ENCODE assay signal across 9 mouse cellular contexts in the genomic region with DNA sequence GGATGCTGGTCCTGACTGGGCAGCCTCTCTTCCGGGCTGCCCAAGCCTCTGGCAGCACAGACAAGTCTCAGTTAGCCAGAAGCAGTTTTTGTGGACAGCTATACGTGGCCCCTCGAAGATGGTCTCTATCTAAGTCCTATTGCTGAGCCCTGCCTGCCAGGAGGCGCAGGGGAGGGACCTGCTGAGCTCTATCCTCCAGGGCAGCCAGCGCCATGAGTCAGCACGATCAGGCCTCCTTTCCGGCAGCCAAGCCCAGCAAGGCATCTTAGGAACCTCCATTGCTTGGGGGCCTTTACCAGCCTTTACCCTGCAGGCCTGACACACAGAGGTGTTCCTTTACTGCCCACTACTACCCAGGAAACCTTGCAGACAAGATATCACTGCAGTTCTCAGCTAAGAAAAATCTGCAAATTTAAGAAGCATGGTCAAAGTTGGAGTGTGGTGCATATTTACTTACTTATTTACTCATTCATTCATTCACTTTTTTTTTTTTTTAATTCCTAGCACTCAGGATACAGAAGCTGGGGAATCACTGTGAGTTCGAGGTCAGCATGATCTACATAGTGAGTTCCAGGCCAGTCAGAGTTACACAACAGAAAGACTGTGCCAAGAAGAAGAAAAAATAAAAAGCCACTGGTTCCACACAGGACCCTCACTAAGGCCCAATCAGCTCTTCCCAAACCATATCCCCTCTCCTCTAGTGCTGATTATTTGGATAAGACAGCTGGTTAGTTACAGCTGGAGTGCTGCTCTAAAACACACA. TPM values are rescaled to one million over a fixed set of nuclear protein-coding genes. Genes with fewer than 3 reads are reported as not detected.
A peak's percentile ranks its signal among the peaks of the same experiment; 100 is the strongest.
DNase-seq lines count a peak whose midpoint lies in the region; ATAC-seq and TF ChIP-seq lines count a peak whose summit lies in the region.
"Had no signal": no experiment of that assay in that cellular context is flagged by ENCODE, and none has a peak within 500 bp of the region (broad histone marks: within the 10 kb centered on the region; RNA-seq: fewer than 3 reads in every experiment).

No protein-coding gene starts in this region.

- no peak for TF ChIP-seq CTCF in intestine, postnatal 0 days (IDR thresholded peaks at IDR 0.05; ENCODE audit: low read depth)
- no peak for TF ChIP-seq CTCF in heart, adult 2 months (IDR thresholded peaks at IDR 0.05)

- TF ChIP-seq POLR2A in heart, adult 2 months (IDR thresholded peaks at IDR 0.05; ENCODE audit: insufficient read depth, low read depth, low read length): no peak

- no peak overlapping the region for H3K4me3 ChIP-seq in intestine, embryonic 15.5 days (replicated peaks)
- no peak overlapping the region for H3K4me3 ChIP-seq in intestine, postnatal 0 days (ENCODE audit: low read depth, low read length)
- H3K4me3 ChIP-seq in heart, adult 2 months: no peak overlapping the region
- H3K4me3 ChIP-seq: heart, embryonic 15.5 days had no signal

- no peak overlapping the region for H3K9ac ChIP-seq in intestine, embryonic 15.5 days
- no peak overlapping the region for H3K9ac ChIP-seq in intestine, postnatal 0 days (ENCODE audit: low read depth, low read length)
- no peak overlapping the region for H3K9ac ChIP-seq in heart, adult 2 months (ENCODE audit: low read depth, low read length)
- H3K9ac ChIP-seq: heart, embryonic 15.5 days had no signal

- peak; percentile 38 for DNase-seq in R1 (ENCODE audit: low read depth, low spot score)
- peak; percentile 46 for DNase-seq in heart, adult 2 months
- no peak for DNase-seq in right cerebral cortex, postnatal 4 days
- no peak for DNase-seq in lung, postnatal 25 days (ENCODE audit: low spot score)
- DNase-seq in layer of hippocampus, adult 8-10 months (ENCODE audit: low spot score in 2 of 2): no peak

- peak; percentile 67; the same call in 1 of the 2 replicates for ATAC-seq in intestine, embryonic 15.5 days
- ATAC-seq in intestine, postnatal 0 days: no peak
- peak; percentile 91 for ATAC-seq in megakaryocyte-erythroid progenitor cell, adult 5-6 weeks (replicated peaks; ENCODE audit: low FRiP score, low TSS enrichment, poor library complexity, severe bottlenecking)

- no peak overlapping the region for H3K4me2 ChIP-seq in intestine, embryonic 15.5 days (replicated peaks)
- H3K4me2 ChIP-seq in intestine, postnatal 0 days (replicated peaks; ENCODE audit: low read depth): no peak overlapping the region
- H3K4me2 ChIP-seq: heart, embryonic 15.5 days had no signal

- 54% methylated on average over 8 of the region's 8 CpGs for WGBS in intestine, embryonic 15.5 days
- 54% methylated on average over 8 of the region's 8 CpGs for WGBS in intestine, postnatal 0 days
- WGBS in heart, adult 2 months: 35% methylated on average over 8 of the region's 8 CpGs

- no peaks in the 10 kb centered on the region for H3K79me2 ChIP-seq in heart, adult 2 months (replicated peaks; ENCODE audit: control insufficient read depth, insufficient read depth, low read length)

- peaks cover 20% of the 10 kb centered on the region for H3K4me1 ChIP-seq in intestine, embryonic 15.5 days (replicated peaks)
- H3K4me1 ChIP-seq in intestine, postnatal 0 days (replicated peaks; ENCODE audit: control insufficient read depth, insufficient read depth, low read length): no peaks in the 10 kb centered on the region
- peaks cover 12% of the 10 kb centered on the region for H3K4me1 ChIP-seq in heart, adult 2 months (ENCODE audit: control insufficient read depth, insufficient read depth, low read length)

- peaks cover 3% of the 10 kb centered on the region; the same call in 1 of the 2 replicates for H3K36me3 ChIP-seq in intestine, embryonic 15.5 days
- H3K36me3 ChIP-seq in intestine, postnatal 0 days (ENCODE audit: control insufficient read depth, insufficient read depth): no peaks in the 10 kb centered on the region; the same call in 1 of the 2 replicates
- H3K36me3 ChIP-seq in heart, adult 2 months (ENCODE audit: control insufficient read depth, insufficient read depth, low read length): no peaks in the 10 kb centered on the region
- H3K36me3 ChIP-seq: heart, embryonic 15.5 days had no signal

- no peaks in the 10 kb centered on the region for H3K27me3 ChIP-seq in intestine, embryonic 15.5 days (replicated peaks)
- H3K27me3 ChIP-seq in intestine, postnatal 0 days (replicated peaks; ENCODE audit: control insufficient read depth, insufficient read depth, low read length): no peaks in the 10 kb centered on the region
- H3K27me3 ChIP-seq in heart, adult 2 months (ENCODE audit: control insufficient read depth, insufficient read depth, low read length): no peaks in the 10 kb centered on the region
- H3K27me3 ChIP-seq: heart, embryonic 15.5 days had no signal

- no peak for TF ChIP-seq EP300 in heart, adult 2 months (IDR thresholded peaks at IDR 0.05; ENCODE audit: insufficient read depth, low read depth, low read length)

- H3K27ac ChIP-seq in intestine, embryonic 15.5 days: no peak overlapping the region
- no peak overlapping the region for H3K27ac ChIP-seq in intestine, postnatal 0 days (ENCODE audit: low read depth, low read length)
- H3K27ac ChIP-seq in heart, adult 2 months: no peak overlapping the region

- H3K9me3 ChIP-seq in intestine, embryonic 15.5 days: no peaks in the 10 kb centered on the region
- H3K9me3 ChIP-seq in intestine, postnatal 0 days (ENCODE audit: control insufficient read depth): no peaks in the 10 kb centered on the region
- H3K9me3 ChIP-seq: heart, embryonic 15.5 days had no signal

- intact Hi-C loops in heart, adult 2 months (cut with DNase I): no loop called here

RNA-seq across cellular contexts. Expression of a gene that starts 7.5 kb away (rescaled TPM):
- polyA plus RNA-seq in intestine, embryonic 15.5 days (2015; fragmentation: Nextera tagmentation; extraction: Ambion mirVana): 21.1 and 24.1 TPM in 2 replicates
- 8.7 and 12.3 TPM in 2 replicates for polyA plus RNA-seq in intestine, postnatal 0 days (2015; fragmentation: Nextera tagmentation; extraction: Ambion mirVana)
- 10 to 100 TPM; 12.0 to 14.2 TPM for total RNA-seq in heart, adult 2 months (2021)
- 17.1 and 24.2 TPM in 2 replicates for polyA plus RNA-seq in heart, adult 2 months (2012; rRNA removed)
- 126 and 134 TPM in 2 replicates for total RNA-seq in megakaryocyte-erythroid progenitor cell, adult 5-6 weeks (2014; fragmentation: Nextera tagmentation)
- 101 and 146 TPM in 2 replicates for total RNA-seq in megakaryocyte-erythroid progenitor cell, adult 5-6 weeks (2017)
- total RNA-seq in layer of hippocampus, adult 8-10 months (2022): 10 to 100 TPM; 28.6 to 39.2 (median 33.4) TPM

RNA-seq across cellular contexts. Expression of a gene that starts 19.0 kb away (rescaled TPM):
- polyA plus RNA-seq in intestine, embryonic 15.5 days (2015; fragmentation: Nextera tagmentation; extraction: Ambion mirVana): 527 and 602 TPM in 2 replicates
- 191 and 196 TPM in 2 replicates for polyA plus RNA-seq in intestine, postnatal 0 days (2015; fragmentation: Nextera tagmentation; extraction: Ambion mirVana)
- total RNA-seq in heart, adult 2 months (2021): 10 to 100 TPM; 88.2 to 99.2 TPM
- polyA plus RNA-seq in heart, adult 2 months (2012; rRNA removed): 44.4 and 58.1 TPM in 2 replicates
- 542 and 563 TPM in 2 replicates for total RNA-seq in megakaryocyte-erythroid progenitor cell, adult 5-6 weeks (2014; fragmentation: Nextera tagmentation)
- 903 and 978 TPM in 2 replicates for total RNA-seq in megakaryocyte-erythroid progenitor cell, adult 5-6 weeks (2017)
- 100 to 1,000 TPM; 159 to 183 (median 167) TPM for total RNA-seq in layer of hippocampus, adult 8-10 months (2022)

RNA-seq across cellular contexts. Expression of a gene that starts 47.6 kb away (rescaled TPM):
- polyA plus RNA-seq in intestine, embryonic 15.5 days (2015; fragmentation: Nextera tagmentation; extraction: Ambion mirVana): 0.98 and 1.5 TPM in 2 replicates
- 0.13 and 0.34 TPM in 2 replicates for polyA plus RNA-seq in intestine, postnatal 0 days (2015; fragmentation: Nextera tagmentation; extraction: Ambion mirVana)
- under 1 TPM in 1 of 2 experiments, not detected in 1; 0.07 TPM for total RNA-seq in heart, adult 2 months (2021)
- 0.06 and 0.15 TPM in 2 replicates for polyA plus RNA-seq in heart, adult 2 months (2012; rRNA removed)
- total RNA-seq in megakaryocyte-erythroid progenitor cell, adult 5-6 weeks (2014; fragmentation: Nextera tagmentation): not detected in 2 replicates
- not detected in 2 replicates for total RNA-seq in megakaryocyte-erythroid progenitor cell, adult 5-6 weeks (2017)
- 100 to 1,000 TPM; 109 to 137 (median 123) TPM for total RNA-seq in layer of hippocampus, adult 8-10 months (2022)

Comparison
In these comparisons a context has a peak if more than half of its experiments do, and no peak if none do; other contexts are left out.
1. DNase-seq: peak in R1 (single experiment) and heart, adult 2 months (2 of 2); none in right cerebral cortex, postnatal 4 days (single experiment), lung, postnatal 25 days (single experiment) and layer of hippocampus, adult 8-10 months (0 of 2).
2. RNA of a gene that starts 47.6 kb away (total RNA-seq): 109 to 137 TPM in layer of hippocampus, adult 8-10 months; 0.07 TPM in heart, adult 2 months and not detected in megakaryocyte-erythroid progenitor cell, adult 5-6 weeks; every median in the first group is over 100 times any median in the second.